In genomic region chrX:99397344-99397743, GRCm38 (mm10) we compare ENCODE assay signal across 12 mouse cellular contexts.
A peak's percentile ranks its signal among the peaks of the same experiment; 100 is the strongest.
DNase-seq lines count a peak whose midpoint lies in the region; ATAC-seq and TF ChIP-seq lines count a peak whose summit lies in the region.
"Had no signal": no experiment of that assay in that cellular context is flagged by ENCODE, and none has a peak within 500 bp of the region (broad histone marks: within the 10 kb centered on the region; RNA-seq: fewer than 3 reads in every experiment).

No protein-coding gene starts in this region.

- 48% methylated on average over 8 of the region's 8 CpGs for WGBS in hindbrain, embryonic 16.5 days
- 41% methylated on average over 8 of the region's 8 CpGs for WGBS in hindbrain, postnatal 0 days
- 30% methylated on average over 8 of the region's 8 CpGs for WGBS in stomach, embryonic 14.5 days
- WGBS in stomach, postnatal 0 days, result 30% methylated on average over 8 of the region's 8 CpGs
- 46% methylated on average over 8 of the region's 8 CpGs for WGBS in intestine, postnatal 0 days

- H3K27me3 ChIP-seq in hindbrain, embryonic 16.5 days (replicated peaks; ENCODE audit: control insufficient read depth, insufficient read depth, low read length), result peaks cover 7% of the 10 kb centered on the region
- 0 out of 2 replicates have a peak, but pooled peaks cover 5% of the 10 kb centered on the region for H3K27me3 ChIP-seq in hindbrain, postnatal 0 days (ENCODE audit: insufficient read depth, low read length)
- no peaks in the 10 kb centered on the region for H3K27me3 ChIP-seq in stomach, embryonic 14.5 days (ENCODE audit: control insufficient read depth, insufficient read depth, low read length)
- no peaks in the 10 kb centered on the region for H3K27me3 ChIP-seq in stomach, postnatal 0 days (ENCODE audit: control insufficient read depth, insufficient read depth, low read length)
- no peaks in the 10 kb centered on the region; the same call in 1 of the 2 replicates for H3K27me3 ChIP-seq in intestine, postnatal 0 days (replicated peaks; ENCODE audit: control insufficient read depth, insufficient read depth, low read length)

- no peak overlapping the region for H3K4me2 ChIP-seq in hindbrain, embryonic 16.5 days (ENCODE audit: low read length)
- H3K4me2 ChIP-seq in hindbrain, postnatal 0 days (ENCODE audit: low read depth, low read length), result no peak overlapping the region
- no peak overlapping the region for H3K4me2 ChIP-seq in stomach, embryonic 14.5 days (replicated peaks; ENCODE audit: low read depth, low read length)
- H3K4me2 ChIP-seq in stomach, postnatal 0 days (replicated peaks; ENCODE audit: low read depth), result no peak overlapping the region
- no peak overlapping the region for H3K4me2 ChIP-seq in intestine, postnatal 0 days (replicated peaks; ENCODE audit: low read depth)
- H3K4me2 ChIP-seq: liver, embryonic 15.5 days had no signal

- no peaks in the 10 kb centered on the region for H3K36me3 ChIP-seq in hindbrain, embryonic 16.5 days (ENCODE audit: control insufficient read depth, insufficient read depth, low read length)
- H3K36me3 ChIP-seq in hindbrain, postnatal 0 days (ENCODE audit: insufficient read depth, low read length), result no peaks in the 10 kb centered on the region
- no peaks in the 10 kb centered on the region for H3K36me3 ChIP-seq in stomach, embryonic 14.5 days (ENCODE audit: control insufficient read depth, insufficient read depth, low read length)
- H3K36me3 ChIP-seq in stomach, postnatal 0 days (ENCODE audit: control insufficient read depth, insufficient read depth, low read length), result no peaks in the 10 kb centered on the region
- no peaks in the 10 kb centered on the region for H3K36me3 ChIP-seq in intestine, postnatal 0 days (ENCODE audit: control insufficient read depth, insufficient read depth)
- H3K36me3 ChIP-seq: liver, embryonic 15.5 days had no signal

- H3K27ac ChIP-seq in hindbrain, embryonic 16.5 days (ENCODE audit: low read depth, low read length), result no peak overlapping the region
- no peak overlapping the region for H3K27ac ChIP-seq in hindbrain, postnatal 0 days
- peak overlapping the region; percentile 77 for H3K27ac ChIP-seq in stomach, embryonic 14.5 days (ENCODE audit: low read length)
- H3K27ac ChIP-seq in stomach, postnatal 0 days (replicated peaks), result no peak overlapping the region
- H3K27ac ChIP-seq in intestine, postnatal 0 days (ENCODE audit: low read depth, low read length), result no peak overlapping the region
- H3K27ac ChIP-seq: liver, embryonic 15.5 days had no signal

- H3K4me3 ChIP-seq in hindbrain, embryonic 16.5 days (ENCODE audit: low read length), result no peak overlapping the region
- no peak overlapping the region for H3K4me3 ChIP-seq in hindbrain, postnatal 0 days (ENCODE audit: low read length)
- no peak overlapping the region for H3K4me3 ChIP-seq in stomach, embryonic 14.5 days (ENCODE audit: low read depth, low read length)
- H3K4me3 ChIP-seq in stomach, postnatal 0 days (ENCODE audit: low read depth, low read length), result no peak overlapping the region
- H3K4me3 ChIP-seq in intestine, postnatal 0 days (ENCODE audit: low read depth, low read length), result no peak overlapping the region
- H3K4me3 ChIP-seq: liver, embryonic 15.5 days; megakaryocyte, embryonic 14.5 days had no signal

- ATAC-seq in hindbrain, embryonic 16.5 days, result peak; percentile 54; the same call in 1 of the 2 replicates
- no peak for ATAC-seq in hindbrain, postnatal 0 days
- ATAC-seq in stomach, embryonic 14.5 days (ENCODE audit: insufficient number of reproducible peaks, insufficient read depth, low FRiP score, low read depth), result peak; percentile 65; the same call in 1 of the 2 replicates
- ATAC-seq in stomach, postnatal 0 days (ENCODE audit: low FRiP score, low TSS enrichment), result no peak
- ATAC-seq in intestine, postnatal 0 days, result peak; percentile 33; the same call in 1 of the 2 replicates

- no peak for TF ChIP-seq EP300 in stomach, postnatal 0 days (optimal IDR thresholded peaks at IDR 0.05)

- no peak overlapping the region for H3K9ac ChIP-seq in hindbrain, embryonic 16.5 days (ENCODE audit: low read depth, low read length)
- H3K9ac ChIP-seq in hindbrain, postnatal 0 days (replicated peaks; ENCODE audit: low read length), result no peak overlapping the region
- no peak overlapping the region for H3K9ac ChIP-seq in stomach, embryonic 14.5 days (replicated peaks; ENCODE audit: low read depth, low read length)
- no peak overlapping the region for H3K9ac ChIP-seq in stomach, postnatal 0 days (ENCODE audit: low read length)
- H3K9ac ChIP-seq in intestine, postnatal 0 days (ENCODE audit: low read depth, low read length), result no peak overlapping the region
- H3K9ac ChIP-seq: liver, embryonic 15.5 days had no signal

- no peaks in the 10 kb centered on the region for H3K9me3 ChIP-seq in hindbrain, embryonic 16.5 days (ENCODE audit: control insufficient read depth, low read length)
- H3K9me3 ChIP-seq in hindbrain, postnatal 0 days (ENCODE audit: low read length), result no peaks in the 10 kb centered on the region
- no peaks in the 10 kb centered on the region for H3K9me3 ChIP-seq in stomach, embryonic 14.5 days (ENCODE audit: control insufficient read depth, low read depth, low read length)
- H3K9me3 ChIP-seq in stomach, postnatal 0 days (ENCODE audit: control insufficient read depth, low read length), result no peaks in the 10 kb centered on the region
- no peaks in the 10 kb centered on the region for H3K9me3 ChIP-seq in intestine, postnatal 0 days (ENCODE audit: control insufficient read depth)
- H3K9me3 ChIP-seq: liver, embryonic 15.5 days; megakaryocyte, embryonic 14.5 days had no signal

- no peaks in the 10 kb centered on the region; the same call in 1 of the 2 replicates for H3K4me1 ChIP-seq in hindbrain, embryonic 16.5 days (ENCODE audit: control insufficient read depth, insufficient read depth, low read depth, low read length)
- H3K4me1 ChIP-seq in hindbrain, postnatal 0 days (ENCODE audit: insufficient read depth, low read length), result no peaks in the 10 kb centered on the region
- H3K4me1 ChIP-seq in stomach, embryonic 14.5 days (ENCODE audit: control insufficient read depth, insufficient read depth, low read length), result 0 out of 2 replicates have a peak, but pooled peaks cover 3% of the 10 kb centered on the region
- H3K4me1 ChIP-seq in stomach, postnatal 0 days (replicated peaks; ENCODE audit: control insufficient read depth, insufficient read depth), result no peaks in the 10 kb centered on the region
- H3K4me1 ChIP-seq in intestine, postnatal 0 days (replicated peaks; ENCODE audit: control insufficient read depth, insufficient read depth, low read length), result no peaks in the 10 kb centered on the region
- H3K4me1 ChIP-seq: liver, embryonic 15.5 days; megakaryocyte, embryonic 14.5 days had no signal

- DNase-seq in hindbrain, postnatal 0 days (ENCODE audit: low spot score), result no peak
- no peak for DNase-seq in stomach, postnatal 0 days (ENCODE audit: low spot score)
- no peak for DNase-seq in adrenal gland, adult 18-20 months (ENCODE audit: low spot score in 2 of 2)
- no peak for DNase-seq in adrenal gland, adult 2 months
- DNase-seq: cerebellum, adult 2 months; heart, adult 18-20 months; kidney, adult 8-10 months had no signal

- TF ChIP-seq CTCF in hindbrain, postnatal 0 days (IDR thresholded peaks at IDR 0.05; ENCODE audit: low read depth), result no peak
- no peak for TF ChIP-seq CTCF in stomach, postnatal 0 days (IDR thresholded peaks at IDR 0.05; ENCODE audit: low read depth)
- no peak for TF ChIP-seq CTCF in intestine, postnatal 0 days (IDR thresholded peaks at IDR 0.05; ENCODE audit: low read depth)

Comparison
In these comparisons a context has a peak if more than half of its experiments do, and no peak if none do; other contexts are left out.
1. ATAC-seq: peak in hindbrain, embryonic 16.5 days (single experiment), stomach, embryonic 14.5 days (single experiment) and intestine, postnatal 0 days (single experiment); none in hindbrain, postnatal 0 days (single experiment) and stomach, postnatal 0 days (single experiment).